Comparison of ENCODE assay signal across 8 mouse cellular contexts in the genomic region with DNA sequence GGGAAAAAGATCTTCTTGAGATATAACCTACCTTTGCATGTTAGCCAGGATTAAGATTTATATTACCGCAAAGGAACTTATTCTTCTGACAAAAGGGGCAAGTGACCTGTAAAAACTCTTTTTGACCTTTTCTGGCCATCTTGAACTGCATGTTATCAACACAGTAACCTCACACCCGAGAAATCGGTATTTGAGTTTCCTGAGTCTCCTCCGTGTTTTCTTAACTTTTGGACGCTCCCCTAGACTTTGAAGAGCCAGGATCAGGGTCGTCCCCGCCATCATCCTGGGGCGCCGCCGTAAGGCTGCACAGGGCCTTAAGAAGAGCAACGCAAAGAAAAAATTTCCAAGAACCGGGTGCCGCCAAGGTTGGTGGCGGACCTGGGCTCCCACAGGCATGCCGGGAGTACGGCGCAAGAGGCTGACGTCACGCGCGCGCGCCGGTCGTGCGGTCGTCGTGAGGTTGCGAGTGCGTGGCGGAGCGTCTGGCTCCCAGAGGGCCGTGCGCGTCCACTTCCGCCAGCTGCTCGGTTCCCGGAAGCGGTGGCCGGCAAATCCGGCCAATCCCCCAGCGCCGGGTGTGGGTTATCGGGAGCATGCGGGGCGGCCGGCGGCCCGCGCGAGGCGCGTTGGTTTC. TPM values are rescaled to one million over a fixed set of nuclear protein-coding genes. Genes with fewer than 3 reads are reported as not detected.
DNase-seq lines count a peak whose midpoint lies in the region; ATAC-seq and TF ChIP-seq lines count a peak whose summit lies in the region.

A gene (plus strand): TSS at position 485 of the 634 bp plus-strand sequence.

- peak within 1 kb of the TSS; percentile 80 for H3K4me2 ChIP-seq in forebrain, embryonic 15.5 days (replicated peaks)

- peak within 1 kb of the TSS; percentile 37; the same call in 1 of the 2 replicates for H3K27ac ChIP-seq in ES-E14 (ENCODE audit: insufficient read depth, low read depth, low read length, poor library complexity, severe bottlenecking)
- peak within 1 kb of the TSS; percentile 84 for H3K27ac ChIP-seq in forebrain, embryonic 15.5 days (replicated peaks)

- peaks cover 8% of the 10 kb centered on the region for H3K36me3 ChIP-seq in ES-E14 (ENCODE audit: control insufficient read depth, insufficient read depth, low read length, poor library complexity, severe bottlenecking)
- peaks cover 23% of the 10 kb centered on the region for H3K36me3 ChIP-seq in forebrain, embryonic 15.5 days

- intact Hi-C loops in heart, postnatal 25 days (cut with DNase I) = loop anchor here (5.0 kb wide), 1 partner anchor 91 kb away; no protein-coding TSS in a partner anchor

- H3K4me1 ChIP-seq in ES-E14 (ENCODE audit: control insufficient read depth in 2 of 2, insufficient read depth in 2 of 2, low read length in 2 of 2, poor library complexity in 1 of 2) = peaks cover 4% of the 10 kb centered on the region in 2 experiments; a peak in 2 of 4 replicates
- peaks cover 23% of the 10 kb centered on the region for H3K4me1 ChIP-seq in forebrain, embryonic 15.5 days
- peaks cover 6% of the 10 kb centered on the region for H3K4me1 ChIP-seq in lung, adult 2 months (ENCODE audit: control insufficient read depth, insufficient read depth, low read length)

- H3K4me3 ChIP-seq in ES-E14 (ENCODE audit: insufficient read depth in 1 of 2, low read depth in 1 of 2, low read length in 2 of 2, poor library complexity in 1 of 2, severe bottlenecking in 1 of 2) = peak within 1 kb of the TSS; percentile 83 to 89
- H3K4me3 ChIP-seq in forebrain, embryonic 15.5 days = peak within 1 kb of the TSS; percentile 89
- peak within 1 kb of the TSS; percentile 81 for H3K4me3 ChIP-seq in lung, adult 2 months (replicated peaks; ENCODE audit: extremely low read depth, low read depth, low read length)

- TF ChIP-seq CTCF in lung, adult 2 months (IDR thresholded peaks at IDR 0.05; ENCODE audit: insufficient read depth, low read length) = no peak

- TF ChIP-seq POLR2A in lung, adult 2 months (IDR thresholded peaks at IDR 0.05; ENCODE audit: borderline replicate concordance, extremely low read depth, low read depth, low read length) = peak; percentile 88; the same call in 1 of the 2 replicates

- ATAC-seq in forebrain, embryonic 15.5 days (replicated peaks) = peak; percentile 98
- ATAC-seq in neutrophil, adult 5-6 weeks (ENCODE audit: extremely low read depth, insufficient number of reproducible peaks, low FRiP score, poor library complexity, severe bottlenecking) = peak; percentile 91

- peak within 1 kb of the TSS; percentile 97 for H3K9ac ChIP-seq in ES-E14 (ENCODE audit: insufficient read depth, low read depth, low read length, poor library complexity, severe bottlenecking)
- H3K9ac ChIP-seq in forebrain, embryonic 15.5 days (replicated peaks) = peak within 1 kb of the TSS; percentile 92

- in situ Hi-C loops in ES-E14 (cut with MboI; ENCODE audit: low sequenced_read_pairs in 2 of 2, unreplicated experiment in 2 of 2) = no loop called here

- H3K27me3 ChIP-seq in forebrain, embryonic 15.5 days = no peaks in the 10 kb centered on the region

- H3K9me3 ChIP-seq in ES-E14 (ENCODE audit: control insufficient read depth, insufficient read depth, low read depth, low read length) = no peaks in the 10 kb centered on the region
- H3K9me3 ChIP-seq in forebrain, embryonic 15.5 days = no peaks in the 10 kb centered on the region

- peak; percentile 89 for DNase-seq in ES-E14 (ENCODE audit: low read depth, low spot score)
- peak; percentile 97 for DNase-seq in cerebellum, adult 11-12 months
- DNase-seq in heart, postnatal 25 days (ENCODE audit: low spot score) = peak; percentile 93
- peak; percentile 98 to 99 for DNase-seq in layer of hippocampus, adult 18-20 months (ENCODE audit: low spot score in 2 of 2)
- peak; percentile 96 for DNase-seq in lung, adult 2 months
- peak; percentile 91 to 92 for DNase-seq in thymus, adult 18-20 months

- under 1% methylated on average over 53 of the region's 53 CpGs for WGBS in forebrain, embryonic 15.5 days
- WGBS in lung, adult 2 months = under 1% methylated on average over 53 of the region's 53 CpGs

TF ChIP-seq in ES-E14, 5 proteins besides CTCF, POLR2A, EP300 and RAD21:
- TF ChIP-seq ZNF384 (IDR thresholded peaks at IDR 0.05; ENCODE audit: low read depth, low read length) (no peak), CHD2 (IDR thresholded peaks at IDR 0.05; ENCODE audit: low read depth, low read length) (no peak), ZC3H11A (IDR thresholded peaks at IDR 0.05; ENCODE audit: borderline replicate concordance, low read depth, low read length) (0 out of 2 replicates have a peak, but pooled peaks have one; percentile 1), HCFC1 (IDR thresholded peaks at IDR 0.05; ENCODE audit: borderline replicate concordance, insufficient read depth, low read length) (peak; percentile 86), MAFK (IDR thresholded peaks at IDR 0.05; ENCODE audit: insufficient read depth, low read depth, low read length) (no peak)

RNA-seq across cellular contexts. Expression of the gene that starts here (rescaled TPM):
- 106 and 107 TPM in 2 replicates for total RNA-seq in ES-E14 (2012; rRNA removed)
- polyA plus RNA-seq in forebrain, embryonic 15.5 days (2015; fragmentation: Nextera tagmentation; extraction: Ambion mirVana) = 125 and 130 TPM in 2 replicates
- 10 to 100 TPM; 60.1 to 63.6 TPM for total RNA-seq in heart, postnatal 25 days (2021)
- total RNA-seq in layer of hippocampus, adult 18-20 months (2021) = 100 to 1,000 TPM; 118 to 123 TPM
- 104 and 115 TPM in 2 replicates for polyA plus RNA-seq in lung, adult 2 months (2012; rRNA removed)
- 80.4 and 85.6 TPM in 2 replicates for total RNA-seq in neutrophil, adult 5-6 weeks (2017)

Comparison
In these comparisons a context has a peak if more than half of its experiments do, and no peak if none do; other contexts are left out.
1. Peak in every context shown above with its lines: DNase-seq, ATAC-seq, H3K4me3 ChIP-seq and H3K27ac ChIP-seq.